Mouse (Mus musculus): ENCODE measurements around the gene Hlcs.

Gene Hlcs

GRCm38 (mm10) chr16:94095109-94095822 lies 218.1 kb downstream of the Hlcs start:
- no peak for ATAC-seq (ENCODE audit: low TSS enrichment)

GRCm38 (mm10) chr16:94094251-94095108 lies 218.9 kb downstream of the Hlcs start:
- ATAC-seq (ENCODE audit: low TSS enrichment): no peak

GRCm38 (mm10) chr16:94093151-94093863 lies 220.1 kb downstream of the Hlcs start:
- ATAC-seq (ENCODE audit: low TSS enrichment): no peak

GRCm38 (mm10) chr16:94092511-94093150 lies 220.7 kb downstream of the Hlcs start:
- ATAC-seq (ENCODE audit: low TSS enrichment): no peak

- ATAC-seq (ENCODE audit: low TSS enrichment): no peak
Observed at GRCm38 (mm10) chr16:94088819-94089692, 224.3 kb downstream of the Hlcs start.

GRCm38 (mm10) chr16:94088226-94088748 lies 225.1 kb downstream of the Hlcs start:
- no peak for ATAC-seq (ENCODE audit: low TSS enrichment)

- no peak for ATAC-seq (ENCODE audit: low TSS enrichment)
Observed at GRCm38 (mm10) chr16:94087570-94088225, 225.7 kb downstream of the Hlcs start.

GRCm38 (mm10) chr16:94086701-94087569 lies 226.4 kb downstream of the Hlcs start:
- no peak for ATAC-seq (ENCODE audit: low TSS enrichment)

GRCm38 (mm10) chr16:94085603-94086285 lies 227.6 kb downstream of the Hlcs start:
- no peak for ATAC-seq (ENCODE audit: low TSS enrichment)

- no peak for ATAC-seq (ENCODE audit: low TSS enrichment)
Observed at GRCm38 (mm10) chr16:94084711-94085602, 228.4 kb downstream of the Hlcs start, which contains the start of gene Sim2. TSS of gene Sim2 (plus strand) at chr16:94084931.

- no peak for ATAC-seq (ENCODE audit: low TSS enrichment)
Observed at GRCm38 (mm10) chr16:94083848-94084525, 229.4 kb downstream of the Hlcs start.

- ATAC-seq (ENCODE audit: low TSS enrichment): no peak
Observed at GRCm38 (mm10) chr16:94082960-94083847, 230.2 kb downstream of the Hlcs start.

GRCm38 (mm10) chr16:94081996-94082708 lies 231.2 kb downstream of the Hlcs start:
- ATAC-seq (ENCODE audit: low TSS enrichment): no peak

GRCm38 (mm10) chr16:94081596-94081995 lies 231.8 kb downstream of the Hlcs start:
- ATAC-seq (ENCODE audit: low TSS enrichment): no peak

Measured in frontal cortex, adult (tissue).